Mouse (Mus musculus) ES-CJ7 (cell line): ENCODE measurements around the gene Gpc6.

Source experiments
- DNase-seq: peaks from one replicate; pipeline ENCODE4 v3.0.0; 2011; ENCODE audit warnings: low read depth, low spot score

The Gpc6 gene

DNA sequence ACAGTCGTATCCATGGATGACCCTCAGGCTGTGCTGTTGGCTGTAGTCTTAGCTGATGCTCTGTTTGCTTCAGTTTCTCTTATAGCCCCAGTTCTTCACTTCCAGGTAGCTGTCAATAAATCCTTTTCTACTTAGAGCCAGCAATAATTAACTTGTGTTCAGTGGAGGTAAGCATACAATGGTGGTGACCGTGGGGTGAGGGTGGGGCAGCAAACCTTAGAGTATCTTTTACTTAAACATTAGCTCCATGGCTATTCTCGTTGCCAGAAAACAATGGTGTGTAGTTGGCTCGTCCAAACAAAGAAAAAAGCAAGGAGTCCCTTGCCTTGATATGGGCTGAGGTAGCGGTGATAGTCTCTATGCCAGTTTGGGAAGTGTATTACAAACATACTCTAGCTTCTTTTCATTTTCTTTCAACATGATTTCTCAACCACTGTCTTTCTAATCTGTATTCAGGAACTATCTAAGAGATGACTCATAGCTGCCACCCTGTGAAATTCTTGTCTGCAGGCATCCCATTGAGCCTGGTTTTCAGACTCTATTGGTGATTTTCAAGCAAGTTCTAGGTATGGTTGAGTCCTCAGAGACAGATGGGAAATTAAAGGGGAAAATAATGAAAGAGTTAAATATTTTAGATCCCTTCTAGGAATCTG, 22.9 kb downstream of the Gpc6 start:
- DNase-seq = no peak

- no peak for DNase-seq
These were observed 32.0 kb downstream of the Gpc6 start for GRCm38 (mm10) chr14:116957154-116957553.

- no peak for DNase-seq
These were observed 39.7 kb downstream of the Gpc6 start for GRCm38 (mm10) chr14:116964837-116965236.

DNA sequence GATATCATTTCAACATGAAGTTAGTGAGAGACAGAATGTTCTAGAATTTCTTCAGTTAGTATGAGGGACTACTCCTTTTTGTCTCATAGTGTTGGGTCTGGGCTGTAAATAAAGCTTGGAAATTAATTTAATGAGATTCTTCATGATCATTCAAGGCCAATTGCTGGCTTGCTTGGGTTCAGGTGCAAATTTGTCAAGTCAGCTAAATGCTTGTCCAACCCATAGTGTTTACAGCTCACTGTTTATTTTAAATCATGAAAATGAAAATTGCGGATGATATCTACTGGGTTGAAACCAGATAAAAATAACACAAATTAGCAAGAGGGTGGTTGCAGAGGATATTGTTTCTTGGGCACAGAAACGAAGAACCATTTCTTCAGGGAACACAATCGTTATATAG, 49.6 kb downstream of the Gpc6 start:
- DNase-seq = no peak

DNA sequence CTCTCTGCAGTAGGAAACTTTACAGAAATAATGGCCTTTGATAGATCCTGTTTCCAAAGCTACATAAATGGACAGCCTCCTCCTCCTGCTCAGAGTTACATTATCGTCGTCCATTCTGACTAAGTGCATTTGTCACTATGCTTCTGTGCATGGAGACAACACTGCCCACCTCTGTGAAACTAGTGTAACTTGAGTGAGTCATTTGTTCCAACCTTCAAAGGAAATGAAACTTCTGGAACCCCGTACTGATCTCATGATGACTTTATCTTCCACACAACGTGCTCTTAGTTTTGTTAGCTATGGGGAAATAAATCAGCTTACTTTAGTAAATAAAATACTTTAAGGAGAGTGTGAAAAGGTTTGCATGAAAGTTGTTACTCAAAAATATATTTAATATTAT, 50.1 kb downstream of the Gpc6 start:
- DNase-seq = no peak

DNA sequence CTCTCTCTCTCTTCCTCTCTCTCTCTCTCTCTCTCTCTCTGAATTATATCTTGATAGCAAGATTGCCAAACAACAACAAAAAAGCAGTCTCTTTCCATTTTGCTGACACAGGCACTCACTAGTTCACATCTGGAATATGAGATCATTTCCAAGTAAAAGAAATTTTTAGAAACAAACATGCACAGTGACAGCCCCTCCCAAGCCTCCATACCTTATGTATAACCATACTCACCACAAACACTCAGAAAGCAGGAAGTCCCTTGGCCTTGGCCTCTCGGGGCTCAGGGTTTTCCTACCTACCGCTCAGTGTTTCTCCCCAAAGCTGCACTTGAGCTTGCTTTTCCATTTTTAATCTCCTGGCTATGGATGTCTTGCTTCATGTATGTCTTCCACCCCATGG, 52.1 kb downstream of the Gpc6 start:
- DNase-seq = no peak

DNA sequence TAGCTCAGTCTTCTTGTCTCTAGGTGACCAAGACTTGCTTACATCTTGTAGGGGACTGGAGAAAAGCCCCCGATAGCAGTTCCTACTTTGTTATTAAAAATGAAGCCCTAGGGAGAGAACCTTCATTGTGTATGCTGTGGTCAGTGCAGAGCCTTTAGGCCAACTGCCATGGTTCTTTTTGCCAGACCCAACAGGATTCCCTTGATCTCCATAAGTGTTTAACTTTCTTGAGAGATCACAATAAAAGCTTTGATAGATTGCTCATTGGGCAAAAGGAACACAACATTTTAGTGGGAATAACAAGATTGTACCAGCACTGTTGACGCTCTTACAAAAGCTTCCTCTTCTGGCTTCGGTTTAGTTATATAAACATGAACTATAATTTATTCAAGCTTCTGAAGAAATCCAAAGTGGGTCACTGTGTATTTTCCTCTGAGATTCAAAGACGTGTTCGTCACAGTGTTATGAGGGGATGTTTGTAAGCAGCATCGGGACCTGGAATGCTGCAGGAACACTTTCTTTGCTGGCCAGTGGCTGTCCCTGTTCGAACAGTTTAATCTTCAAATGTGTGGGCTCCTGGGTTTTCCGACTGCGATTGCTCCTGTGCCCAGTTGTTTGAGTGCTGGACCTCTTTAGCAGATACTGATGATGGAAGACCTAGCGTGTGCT, 54.7 kb downstream of the Gpc6 start:
- no peak for DNase-seq

DNA sequence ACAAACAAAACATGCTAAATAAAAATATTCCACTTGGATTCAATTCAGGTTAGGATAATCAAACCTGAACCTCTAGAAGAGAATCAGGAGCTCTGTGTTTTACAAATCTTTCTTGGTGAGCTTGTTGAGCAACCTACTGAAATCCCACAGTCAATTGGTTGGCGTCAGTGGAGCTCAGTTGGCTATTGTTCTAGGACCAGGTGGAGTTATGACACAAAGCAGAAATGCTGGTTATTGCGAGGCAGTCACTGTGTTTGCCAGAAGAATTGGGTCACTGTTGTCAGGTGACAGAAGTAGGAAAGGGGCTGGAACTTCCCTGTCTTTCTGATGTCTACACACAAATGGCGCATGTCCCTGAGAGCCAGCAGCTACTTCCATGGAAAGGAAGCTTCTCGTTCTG, 56.6 kb downstream of the Gpc6 start:
- DNase-seq = no peak

DNA sequence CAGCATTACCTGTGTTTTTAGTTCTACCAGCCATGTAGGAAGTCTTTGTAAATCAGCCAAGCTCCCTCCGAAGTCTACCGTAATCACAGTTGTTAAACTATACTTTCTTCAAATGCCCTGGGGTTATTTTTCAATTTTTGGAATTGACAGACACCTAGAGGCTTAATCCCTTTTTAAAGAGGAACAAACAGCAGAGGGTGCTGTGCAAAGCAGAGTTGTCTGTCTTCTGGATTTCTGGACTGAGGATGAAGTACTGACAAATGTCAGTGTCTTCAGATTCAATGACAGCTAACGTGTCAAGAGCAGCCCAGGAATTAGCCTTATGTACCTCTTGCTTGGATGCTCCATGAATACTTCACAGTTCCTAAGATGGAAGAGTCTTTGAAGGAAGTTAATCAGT, 62.2 kb downstream of the Gpc6 start:
- DNase-seq = no peak

DNA sequence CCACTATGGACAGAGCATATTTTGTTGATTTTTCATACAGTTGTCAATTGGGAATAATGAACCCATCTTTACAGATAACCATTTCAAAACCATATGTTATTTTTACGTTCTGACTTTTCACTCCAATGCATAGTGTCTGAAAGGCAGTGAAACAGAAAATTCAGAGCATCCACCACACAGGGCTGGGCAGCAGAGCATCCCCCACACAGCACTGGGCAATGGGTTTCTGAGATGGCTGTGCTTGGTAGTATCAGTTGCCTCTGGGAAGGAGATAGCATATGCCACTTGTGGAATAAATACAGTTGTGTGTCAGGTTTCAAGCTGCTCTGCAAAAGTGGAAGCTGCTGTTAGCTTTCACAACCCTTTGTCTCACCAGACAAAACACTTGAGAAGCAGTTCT, 75.3 kb downstream of the Gpc6 start:
- DNase-seq = no peak

DNA sequence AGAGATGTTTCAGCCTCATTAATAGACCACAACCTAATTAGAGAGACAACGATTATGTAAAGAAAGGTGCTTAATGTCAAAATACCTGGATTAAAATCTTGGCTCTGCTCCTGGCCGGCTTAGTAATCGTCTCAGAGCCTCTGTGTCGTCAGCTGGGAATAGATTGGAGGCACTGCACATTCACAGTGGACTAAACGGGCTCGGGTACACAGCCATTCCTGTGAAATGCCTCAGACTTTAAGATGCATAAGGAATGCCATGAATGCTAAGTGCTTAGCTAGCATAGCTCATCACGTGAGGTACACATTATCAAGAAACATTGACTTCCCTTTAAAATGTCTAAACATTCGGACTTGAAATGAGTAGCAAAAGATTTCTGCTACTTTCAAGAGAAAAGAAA, 77.2 kb downstream of the Gpc6 start:
- no peak for DNase-seq

GRCm38 (mm10) chr14:117008781-117009180, 83.7 kb downstream of the Gpc6 start:
- DNase-seq = no peak

DNA sequence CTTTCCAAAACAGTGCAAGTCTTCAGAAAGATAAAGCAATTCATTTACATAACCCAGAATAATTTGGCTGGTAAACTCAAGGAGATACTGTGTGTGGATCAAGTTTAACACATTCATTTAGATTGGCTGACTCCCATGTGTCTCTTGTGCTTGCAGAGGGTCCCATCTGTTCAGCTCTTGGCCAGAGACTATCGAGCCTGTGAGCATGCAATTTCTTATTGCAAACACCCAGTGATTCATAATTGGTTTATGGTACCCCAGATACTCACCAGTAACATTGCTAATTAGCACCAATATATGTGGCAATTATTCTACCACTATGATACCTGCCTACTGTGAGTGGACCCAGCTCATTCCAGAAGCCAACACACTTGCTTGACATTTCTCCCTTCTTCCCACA, 87.9 kb downstream of the Gpc6 start:
- no peak for DNase-seq

GRCm38 (mm10) chr14:117013554-117014117, 88.5 kb downstream of the Gpc6 start:
- DNase-seq = no peak

GRCm38 (mm10) chr14:117015333-117015922, 90.3 kb downstream of the Gpc6 start:
- no peak for DNase-seq

- no peak for DNase-seq
These were observed 97.2 kb downstream of the Gpc6 start for GRCm38 (mm10) chr14:117022180-117022799.

GRCm38 (mm10) chr14:117034146-117034545, 109.0 kb downstream of the Gpc6 start:
- no peak for DNase-seq

DNA sequence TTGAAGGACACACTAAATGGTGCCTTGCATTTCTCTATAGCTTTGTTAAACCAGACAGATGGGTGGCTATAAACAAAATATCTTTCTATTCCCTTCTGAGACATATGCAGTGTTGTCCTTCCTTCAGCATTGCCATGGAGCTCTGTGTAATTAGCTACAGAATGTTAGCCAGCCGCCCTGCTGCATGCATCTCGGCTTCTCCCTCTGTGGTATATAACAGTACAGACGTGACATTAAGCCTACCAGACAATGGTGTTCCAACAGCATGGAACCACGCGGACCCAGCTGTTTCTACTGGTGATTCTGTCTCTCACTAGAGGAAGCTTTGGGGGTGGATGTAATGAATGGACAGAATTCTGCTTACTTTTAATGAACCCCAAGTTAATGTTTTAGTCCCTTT, 115.9 kb downstream of the Gpc6 start:
- no peak for DNase-seq

DNA sequence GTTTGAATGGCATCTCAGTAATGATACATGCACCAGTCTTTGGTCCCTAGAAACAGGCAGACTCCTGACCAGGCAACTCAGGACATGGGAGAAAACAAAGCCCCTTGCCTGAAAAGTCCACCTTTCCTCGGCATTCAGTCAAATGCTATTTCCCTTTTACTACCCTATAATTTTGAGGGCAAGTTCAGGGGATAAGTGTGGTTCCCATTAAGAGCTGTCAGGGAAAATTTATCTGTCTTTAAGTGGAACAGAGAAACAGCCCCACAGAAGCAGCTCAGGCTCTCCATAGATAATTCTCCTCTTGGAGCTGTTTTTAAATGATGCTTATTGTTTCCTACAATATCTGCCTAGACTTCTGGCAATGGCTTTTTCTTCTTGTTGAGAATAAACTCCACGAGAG, 123.8 kb downstream of the Gpc6 start:
- no peak for DNase-seq

DNA sequence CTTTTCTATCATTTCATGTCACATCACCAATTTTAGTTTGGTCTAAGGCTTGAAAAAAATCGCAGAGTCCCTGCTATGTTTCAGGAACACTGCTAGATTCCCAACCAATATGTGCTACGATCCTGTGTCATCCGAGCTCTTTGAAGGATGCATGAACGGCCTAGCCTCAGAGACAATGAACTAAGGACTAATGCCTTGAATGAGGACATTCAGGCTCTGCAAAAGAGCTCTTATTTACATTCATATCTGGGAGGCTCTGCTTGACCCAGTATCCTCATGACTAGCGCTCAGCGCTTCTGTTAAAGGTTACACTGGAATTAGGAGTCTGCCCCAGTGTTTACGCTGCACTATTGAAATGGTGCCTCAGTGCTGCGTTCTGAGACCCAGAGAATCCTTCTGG, 125.8 kb downstream of the Gpc6 start:
- DNase-seq = no peak

- DNase-seq = no peak
These were observed 128.2 kb downstream of the Gpc6 start for GRCm38 (mm10) chr14:117053361-117053760.

- no peak for DNase-seq
These were observed 130.0 kb downstream of the Gpc6 start for GRCm38 (mm10) chr14:117055134-117055533.

DNA sequence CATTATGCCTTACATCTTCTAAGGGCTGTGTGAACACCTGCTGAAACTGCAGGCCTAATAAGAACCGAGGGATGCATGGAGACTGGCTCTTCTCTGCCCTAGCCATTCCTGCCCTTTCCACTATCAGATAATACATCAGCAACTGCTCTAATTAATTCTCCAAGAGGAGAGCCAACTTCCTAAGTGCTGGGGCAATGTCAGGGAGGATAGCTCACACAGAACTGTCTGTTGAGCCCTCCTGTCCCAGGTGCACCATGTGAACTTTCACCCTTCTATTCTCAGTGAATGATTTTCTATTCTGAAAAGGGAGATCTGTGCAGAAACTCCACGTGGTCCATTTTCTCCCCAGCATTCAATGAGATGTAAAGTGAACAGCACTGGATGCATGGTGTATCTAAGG, 136.0 kb downstream of the Gpc6 start:
- DNase-seq = no peak
